Mouse (Mus musculus): ENCODE measurements around the gene Rbfox1.

- TF ChIP-seq CTCF (IDR thresholded peaks at IDR 0.05) (no peak), POLR2A (IDR thresholded peaks at IDR 0.05; ENCODE audit: insufficient read depth, low read depth, low read length) (no peak), EP300 (IDR thresholded peaks at IDR 0.05; ENCODE audit: insufficient read depth, low read depth, low read length) (no peak)
Observed at GRCm38 (mm10) chr16:6192358-6192757, 307.2 kb downstream of the Rbfox1 start.
